Mouse (Mus musculus) myocyte (in vitro differentiated cells): ENCODE data around the gene Hdac5. TPM values are rescaled to one million over a fixed set of nuclear protein-coding genes. Genes with fewer than 3 reads are reported as not detected.

ENCODE experiments used
- H3K27me3 ChIP-seq: one replicate; pipeline ENCODE4 v1.6.1; 2011; ENCODE audit not compliant: control insufficient read depth, insufficient read depth, insufficient read length
- H3K36me3 ChIP-seq: one replicate; pipeline ENCODE4 v1.6.1; 2011; ENCODE audit not compliant: control insufficient read depth, insufficient read depth
- H3K4me2 ChIP-seq: one replicate; pipeline ENCODE4 v1.6.1; 2011; ENCODE audit warnings: low read depth, control low read depth
- H3K4me3 ChIP-seq: one replicate; pipeline ENCODE4 v1.5.1; 2011; ENCODE audit warnings: mild to moderate bottlenecking, control low read depth, moderate library complexity
- H3K79me2 ChIP-seq: one replicate; pipeline ENCODE4 v1.6.1; 2011; ENCODE audit not compliant: control insufficient read depth, insufficient read depth
- H3ac ChIP-seq: one replicate; pipeline ENCODE4 v1.6.1; 2011; ENCODE audit not compliant: control insufficient read depth, insufficient read length
- CEBPB ChIP-seq: IDR thresholded peaks from 2 replicates; pipeline ENCODE4 v1.6.1; 2011; ENCODE audit warnings: mild to moderate bottlenecking, moderate library complexity; ENCODE audit not compliant: poor library complexity, insufficient read depth, severe bottlenecking
- E2F4 ChIP-seq: IDR thresholded peaks from one replicate; pipeline ENCODE4 v1.6.1; 2011; ENCODE audit warnings: mild to moderate bottlenecking, control low read depth, moderate library complexity; ENCODE audit not compliant: insufficient read depth
- MAX ChIP-seq: IDR thresholded peaks from one replicate; pipeline ENCODE4 v1.6.1; 2011; ENCODE audit warnings: low read depth, mild to moderate bottlenecking, control low read depth
- MYOD1 ChIP-seq, 3 experiments: IDR thresholded peaks; one replicate each; pipeline ENCODE4 v1.6.1; 2011; ENCODE audit warnings: control low read depth in 2 of 3, low read depth in 2 of 3, mild to moderate bottlenecking in 2 of 3, moderate library complexity in 1 of 3; ENCODE audit not compliant: insufficient read length in 2 of 3, control insufficient read depth in 1 of 3
- MYOG ChIP-seq, 3 experiments: IDR thresholded peaks; one replicate each; pipeline ENCODE4 v1.6.1; 2011; ENCODE audit warnings: control low read depth in 2 of 3, low read depth in 2 of 3, mild to moderate bottlenecking in 2 of 3; ENCODE audit not compliant: insufficient read length in 2 of 3, control insufficient read depth in 1 of 3, insufficient read depth in 1 of 3
- POLR2A ChIP-seq: IDR thresholded peaks from one replicate; pipeline ENCODE4 v1.6.1; 2011; ENCODE audit warnings: low read depth, mild to moderate bottlenecking, control low read depth, moderate library complexity; ENCODE audit not compliant: insufficient read length
- POLR2AphosphoS2 ChIP-seq: IDR thresholded peaks from one replicate; pipeline ENCODE4 v1.6.1; 2011; ENCODE audit warnings: low read depth, control low read depth; ENCODE audit not compliant: insufficient read length
- REST ChIP-seq: IDR thresholded peaks from one replicate; pipeline ENCODE4 v1.6.1; 2011; ENCODE audit warnings: mild to moderate bottlenecking, control low read depth, moderate library complexity; ENCODE audit not compliant: insufficient read depth, insufficient read length
- SRF ChIP-seq: IDR thresholded peaks from one replicate; pipeline ENCODE4 v1.6.1; 2011; ENCODE audit warnings: low read depth; ENCODE audit not compliant: control insufficient read depth, insufficient read length
- TCF12 ChIP-seq: IDR thresholded peaks from one replicate; pipeline ENCODE4 v1.6.1; 2011; ENCODE audit warnings: mild to moderate bottlenecking, control low read depth; ENCODE audit not compliant: poor library complexity, insufficient read depth, severe bottlenecking
- TCF3 ChIP-seq: IDR thresholded peaks from one replicate; pipeline ENCODE4 v1.6.1; 2011; ENCODE audit warnings: low read depth, control low read depth; ENCODE audit not compliant: insufficient read length
- USF1 ChIP-seq: IDR thresholded peaks from one replicate; pipeline ENCODE4 v1.6.1; 2011; ENCODE audit warnings: low read depth, mild to moderate bottlenecking, control low read depth, moderate library complexity
- polyA plus RNA-seq: library from polyadenylated mRNA; unstranded; fragments of >200 nt; fragmentation: generic; extraction: Trizol; gene quantifications from one replicate; pipeline ENCODE4 v1.2.1, GENCODE M21; 2012; ENCODE audit warnings: missing spikeins

The Hdac5 gene
- polyA plus RNA-seq, 1 experiment = 77.3 TPM

- Histone ChIP-seq H3K4me3 (no peak overlapping the region), H3K36me3 (peaks cover 4% of the 10 kb centered on the region), H3K79me2 (no peaks in the 10 kb centered on the region), H3K4me2 (no peak overlapping the region), H3K27me3 (no peaks in the 10 kb centered on the region), H3ac (no peak overlapping the region)
- TF ChIP-seq SRF (no peak), POLR2A (no peak), REST (no peak), POLR2AphosphoS2 (no peak), TCF12 (no peak), MAX (no peak), E2F4 (no peak), MYOG (IDR thresholded peaks at IDR 0.05; ENCODE audit: control insufficient read depth in 1 of 3, insufficient read depth in 1 of 3, insufficient read length in 2 of 3, low read depth in 2 of 3) (no peak), CEBPB (no peak)
Measured at GRCm38 (mm10) chr11:102257514-102257913, 27.5 kb upstream of the Hdac5 start.

- no peak for TF ChIP-seq MYOG (IDR thresholded peaks at IDR 0.05; ENCODE audit: control insufficient read depth in 1 of 3, insufficient read depth in 1 of 3, insufficient read length in 2 of 3, low read depth in 2 of 3)
- Histone ChIP-seq H3K27me3 (no peaks in the 10 kb centered on the region), H3K79me2 (peaks cover 9% of the 10 kb centered on the region), H3ac (no peak overlapping the region), H3K4me2 (peak overlapping the region; percentile 79), H3K4me3 (peak overlapping the region; percentile 50), H3K36me3 (no peaks in the 10 kb centered on the region)
Measured at GRCm38 (mm10) chr11:102249351-102250090, 19.6 kb upstream of the Hdac5 start.

GRCm38 (mm10) chr11:102248630-102249230 is 18.8 kb upstream of the Hdac5 start, which contains the start of gene BC030867:
Gene BC030867, plus strand, starts transcription at chr11:102248882.
- Histone ChIP-seq H3K27me3 (no peaks in the 10 kb centered on the region), H3ac (no peak within 1 kb of the TSS), H3K4me2 (peak within 1 kb of the TSS; percentile 79), H3K79me2 (peaks cover 9% of the 10 kb centered on the region), H3K4me3 (peak within 1 kb of the TSS; percentile 50), H3K36me3 (no peaks in the 10 kb centered on the region)
- peak; percentile 29 for TF ChIP-seq POLR2A
- TF ChIP-seq SRF = peak; percentile 57
- no peak for TF ChIP-seq REST
- no peak for TF ChIP-seq MYOD1 (IDR thresholded peaks at IDR 0.05; ENCODE audit: control insufficient read depth in 1 of 3, insufficient read length in 2 of 3, low read depth in 2 of 3)
- TF ChIP-seq E2F4 = peak; percentile 97
- TF ChIP-seq TCF3 = no peak
- no peak for TF ChIP-seq CEBPB
- TF ChIP-seq MAX = no peak
- TF ChIP-seq USF1 = no peak
- TF ChIP-seq MYOG (IDR thresholded peaks at IDR 0.05; ENCODE audit: control insufficient read depth in 1 of 3, insufficient read depth in 1 of 3, insufficient read length in 2 of 3, low read depth in 2 of 3) = no peak
- TF ChIP-seq POLR2AphosphoS2 = no peak
- TF ChIP-seq TCF12 = no peak

GRCm38 (mm10) chr11:102246871-102247270 is 16.9 kb upstream of the Hdac5 start:
- no peak for TF ChIP-seq MAX
- TF ChIP-seq TCF12 = no peak
- TF ChIP-seq MYOG (IDR thresholded peaks at IDR 0.05; ENCODE audit: control insufficient read depth in 1 of 3, insufficient read depth in 1 of 3, insufficient read length in 2 of 3, low read depth in 2 of 3) = no peak
- TF ChIP-seq USF1 = no peak
- TF ChIP-seq MYOD1 (IDR thresholded peaks at IDR 0.05; ENCODE audit: control insufficient read depth in 1 of 3, insufficient read length in 2 of 3, low read depth in 2 of 3) = no peak
- no peak for TF ChIP-seq SRF
- TF ChIP-seq POLR2A = no peak
- no peak overlapping the region for H3K4me2 ChIP-seq
- H3K36me3 ChIP-seq = no peaks in the 10 kb centered on the region
- no peaks in the 10 kb centered on the region for H3K27me3 ChIP-seq
- peaks cover 9% of the 10 kb centered on the region for H3K79me2 ChIP-seq
- H3ac ChIP-seq = no peak overlapping the region
- H3K4me3 ChIP-seq = no peak overlapping the region

GRCm38 (mm10) chr11:102246273-102246635 is 16.3 kb upstream of the Hdac5 start:
- H3K36me3 ChIP-seq = no peaks in the 10 kb centered on the region
- no peak overlapping the region for H3ac ChIP-seq
- H3K4me2 ChIP-seq = no peak overlapping the region
- H3K4me3 ChIP-seq = no peak overlapping the region
- TF ChIP-seq USF1 (no peak), SRF (no peak), TCF3 (no peak), REST (no peak), CEBPB (no peak), TCF12 (no peak), MAX (no peak), POLR2A (no peak), MYOD1 (IDR thresholded peaks at IDR 0.05; ENCODE audit: control insufficient read depth in 1 of 3, insufficient read length in 2 of 3, low read depth in 2 of 3) (no peak), MYOG (IDR thresholded peaks at IDR 0.05; ENCODE audit: control insufficient read depth in 1 of 3, insufficient read depth in 1 of 3, insufficient read length in 2 of 3, low read depth in 2 of 3) (no peak), E2F4 (no peak), POLR2AphosphoS2 (no peak)
- no peaks in the 10 kb centered on the region for H3K27me3 ChIP-seq
- H3K79me2 ChIP-seq = peaks cover 9% of the 10 kb centered on the region
